Mouse (Mus musculus) sigmoid colon, adult 10 weeks (tissue): Measurements from ENCODE around the gene Gtf2a2. TPM values are rescaled to one million over a fixed set of nuclear protein-coding genes. Genes with fewer than 3 reads are reported as not detected.

ENCODE experiments used
- polyA plus RNA-seq: library from polyadenylated mRNA; stranded (reverse); fragments of 350-450 nt; fragmentation: Illumina TruSeq; extraction: RNeasy Lipid Tissue Mini Kit (QIAGEN cat#74804); gene quantifications from one replicate; pipeline ENCODE4 v1.2.3, GENCODE M21; 2014; ENCODE audit warnings: low read depth, low replicate concordance

Gtf2a2 gene
- polyA plus RNA-seq = 374 TPM

DNA sequence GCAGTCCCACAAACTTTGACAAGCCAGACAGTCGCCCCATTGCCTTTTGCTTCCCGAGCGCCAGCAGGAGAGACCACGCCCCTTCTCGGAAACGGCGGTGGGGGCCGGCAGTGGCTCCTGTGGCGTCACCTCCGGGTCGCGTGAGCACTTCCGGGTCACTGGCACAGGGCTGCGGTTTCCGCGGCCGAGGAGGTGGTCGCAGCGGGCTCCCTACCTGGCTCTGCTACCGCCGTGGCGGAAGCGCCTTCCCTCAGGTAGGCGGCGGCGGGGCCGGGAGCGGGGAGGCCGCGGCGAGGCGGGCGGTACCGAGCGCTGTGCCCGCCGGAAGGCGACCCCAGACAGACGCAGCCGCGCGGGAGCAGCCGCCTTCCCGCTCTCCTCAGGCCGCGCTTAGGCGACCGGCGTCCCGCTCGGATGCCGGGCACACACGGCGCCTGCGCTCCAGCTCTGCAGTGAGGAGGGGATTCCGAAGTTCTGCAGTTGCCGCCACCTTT, at the start of gene Gtf2a2:
Gtf2a2 (plus strand) TSS at position 143 of the 494 bp plus-strand sequence.

DNA sequence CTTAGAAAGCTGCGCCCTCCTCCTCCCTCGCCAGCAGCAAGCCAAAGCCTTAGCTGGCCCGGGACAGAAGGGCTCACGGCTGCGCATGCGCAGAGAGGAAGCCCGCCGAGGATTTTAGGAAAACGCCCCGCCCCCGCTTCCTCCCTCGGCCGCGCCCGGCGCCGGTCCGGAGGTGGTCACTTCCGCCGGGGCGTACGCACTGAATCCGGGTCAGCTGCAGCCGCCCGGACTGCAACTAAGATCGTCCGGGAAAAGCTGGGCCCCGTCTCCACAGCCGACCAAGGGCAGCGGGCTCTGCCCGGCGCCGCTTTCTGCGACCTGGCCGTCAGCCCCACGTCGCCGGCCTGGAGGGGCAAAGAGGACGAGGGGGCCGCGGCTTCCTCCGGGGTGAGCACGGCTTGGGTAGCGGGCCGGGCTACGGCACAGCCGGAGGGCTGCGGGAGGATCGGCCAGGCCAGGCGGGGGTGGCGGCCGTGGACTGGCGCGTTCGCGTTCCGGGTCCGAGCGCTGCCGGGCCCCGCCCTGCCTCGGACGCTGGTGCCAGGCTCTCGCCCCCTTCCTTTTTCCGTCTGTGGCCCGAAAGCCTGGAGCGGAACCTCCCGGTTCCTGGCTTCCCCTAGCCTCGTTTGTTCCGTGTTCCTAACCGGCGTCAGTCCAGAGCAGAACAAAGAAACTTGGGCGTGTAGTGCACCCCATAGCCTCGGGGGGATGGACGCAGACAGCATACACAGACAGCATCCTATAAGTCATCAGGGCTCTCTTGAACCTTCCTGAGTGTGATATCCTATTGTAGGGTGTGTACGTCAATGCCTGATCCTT, 22.8 kb upstream of the Gtf2a2 start, which contains the start of gene Bnip2:
Bnip2 (plus strand) TSS at position 164 of the 819 bp plus-strand sequence.

DNA sequence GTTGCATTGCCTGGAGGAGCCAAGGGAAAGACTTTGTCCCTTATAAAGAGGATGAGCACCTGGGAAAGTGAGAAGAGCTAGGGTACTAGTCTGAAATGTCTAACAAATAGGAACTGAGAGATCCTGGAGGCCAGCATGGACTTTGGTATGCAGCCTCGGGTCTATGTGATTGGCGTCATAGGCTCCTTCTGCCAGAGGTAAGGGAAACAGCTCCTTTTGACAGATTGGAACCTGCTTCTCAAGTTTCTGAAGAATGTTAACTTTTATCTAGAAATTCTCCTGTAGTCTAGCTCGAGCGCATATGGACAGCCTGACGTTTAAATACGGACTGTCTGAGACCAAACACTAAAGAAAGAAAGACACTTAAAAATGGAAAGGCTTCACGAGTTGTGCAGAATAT, 25.6 kb downstream of the Gtf2a2 start, which contains the start of gene Gcnt3:
Gcnt3 (minus strand) TSS at position 101 of the 400 bp plus-strand sequence.

Other genes with a start within 250 kb of the Gtf2a2 start
- gene Bnip2, start 23.1 kb upstream of the Gtf2a2 start, polyA plus RNA-seq = 95.0 TPM
- gene Gcnt3, start 25.5 kb downstream of the Gtf2a2 start, polyA plus RNA-seq = 87.6 TPM
- 0.69 TPM for gene Fam81a, start 130.0 kb downstream of the Gtf2a2 start, polyA plus RNA-seq
- 44.2 TPM for gene Myo1e, start 194.8 kb downstream of the Gtf2a2 start, polyA plus RNA-seq